Mouse (Mus musculus) frontal cortex, postnatal 10 days (tissue): ENCODE results near the gene Adprm.
A peak's percentile ranks its signal among the peaks of the same experiment; 100 is the strongest.
"Not testable (repeated sequence)": the region's sequence is repeated elsewhere in the genome, so short reads cannot be mapped to it uniquely, and the experiment has no call there.

Experiments
- DNase-seq, 2 experiments: peaks; one replicate each; pipeline ENCODE4 v3.0.0; 2022; ENCODE audit warnings: low spot score in 2 of 2, mixed read lengths in 1 of 2

Adprm gene

DNA sequence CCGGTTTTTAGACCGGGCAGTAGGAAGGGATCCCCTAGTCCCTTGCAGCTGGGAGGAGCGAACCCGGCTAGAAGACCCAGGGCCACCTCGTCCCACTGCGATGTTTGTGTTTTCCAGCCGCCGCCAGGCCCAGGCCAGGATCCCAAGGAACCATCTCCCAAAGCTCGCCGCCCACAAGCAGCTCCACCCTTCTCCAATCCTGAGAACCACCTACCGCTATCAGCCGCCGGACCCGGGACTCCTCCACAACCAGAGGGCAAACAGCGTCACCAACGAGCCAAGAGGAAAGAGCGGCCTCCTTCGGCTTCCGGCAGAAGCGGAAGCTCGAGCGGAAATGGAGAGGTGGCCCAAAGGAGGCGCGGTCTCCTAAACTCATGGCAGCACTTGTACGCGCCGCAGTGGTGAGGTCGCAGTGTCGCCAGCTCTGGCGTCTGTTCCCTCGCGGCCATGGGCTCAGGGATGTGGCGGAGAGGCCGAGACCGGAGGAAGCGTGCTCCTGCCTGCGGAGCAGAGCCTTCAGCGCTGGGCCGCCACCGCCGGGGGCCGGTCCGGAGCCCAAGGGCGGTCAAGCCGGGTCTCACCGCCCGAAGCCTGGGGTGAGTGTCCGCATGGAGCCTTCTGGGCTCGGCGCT is at the start of gene Adprm, which contains the start of gene Sco1:
Gene Adprm (minus strand): TSS at position 274 of the 632 bp plus-strand sequence.
Gene Sco1 (plus strand): TSS at position 350 of the 632 bp plus-strand sequence.
- DNase-seq, result peak; percentile 71 to 88

DNA sequence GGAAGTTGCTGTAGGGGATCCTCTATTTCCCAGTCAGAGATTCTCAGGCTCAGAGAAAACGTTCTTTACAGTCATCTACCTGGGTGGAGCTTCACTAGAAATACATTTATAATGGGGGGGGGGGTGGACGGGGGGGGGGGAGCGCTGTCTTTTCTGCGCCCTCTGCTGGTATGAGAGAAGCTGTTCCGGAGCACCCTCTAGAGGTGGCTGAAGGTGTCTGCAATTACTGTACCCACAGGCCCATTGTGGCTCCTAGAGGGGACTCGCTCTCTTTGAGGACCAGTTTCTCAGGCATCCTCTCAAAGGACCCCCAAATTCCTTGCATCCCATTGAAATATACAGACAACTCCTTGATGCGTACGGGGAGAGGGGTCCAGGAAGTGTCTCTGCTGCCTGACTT is 49.3 kb upstream of the Adprm start:
- DNase-seq, result no peak

DNA sequence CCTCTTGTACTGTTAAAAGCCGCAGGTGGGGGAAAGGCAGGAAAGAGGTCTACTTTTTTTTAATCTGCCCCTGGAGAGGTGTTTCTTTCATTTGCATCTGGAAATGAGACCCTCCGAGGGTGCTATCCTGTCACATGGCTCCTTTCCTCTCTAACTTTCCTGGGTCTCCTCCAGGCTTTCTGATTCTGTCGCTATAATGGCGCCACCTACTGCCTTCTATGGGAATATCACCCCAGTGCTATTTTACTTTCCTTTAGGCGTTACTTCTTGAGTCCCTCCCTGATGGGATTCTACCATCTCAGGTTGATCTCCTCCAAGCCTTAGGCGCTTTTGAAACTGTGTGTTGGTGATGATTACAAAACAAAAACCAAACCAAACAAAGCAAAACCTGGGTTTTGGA is 47.8 kb upstream of the Adprm start:
- no peak for DNase-seq

DNA sequence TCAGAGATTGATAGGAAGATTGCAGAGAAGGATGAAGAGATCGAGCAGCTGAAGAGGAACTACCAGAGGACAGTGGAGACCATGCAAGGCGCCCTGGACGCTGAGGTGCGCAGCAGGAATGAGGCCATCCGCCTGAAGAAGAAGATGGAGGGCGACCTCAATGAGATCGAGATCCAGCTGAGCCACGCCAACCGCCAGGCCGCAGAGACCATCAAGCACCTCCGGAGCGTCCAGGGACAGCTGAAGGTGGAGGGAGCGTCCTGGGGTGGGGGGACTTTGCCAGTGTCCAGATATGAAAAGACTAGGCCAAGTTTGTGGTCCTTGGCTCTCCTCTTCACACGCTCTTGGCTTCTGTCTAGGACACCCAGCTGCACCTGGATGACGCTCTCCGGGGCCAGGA is 46.8 kb upstream of the Adprm start:
- DNase-seq, result no peak

DNA sequence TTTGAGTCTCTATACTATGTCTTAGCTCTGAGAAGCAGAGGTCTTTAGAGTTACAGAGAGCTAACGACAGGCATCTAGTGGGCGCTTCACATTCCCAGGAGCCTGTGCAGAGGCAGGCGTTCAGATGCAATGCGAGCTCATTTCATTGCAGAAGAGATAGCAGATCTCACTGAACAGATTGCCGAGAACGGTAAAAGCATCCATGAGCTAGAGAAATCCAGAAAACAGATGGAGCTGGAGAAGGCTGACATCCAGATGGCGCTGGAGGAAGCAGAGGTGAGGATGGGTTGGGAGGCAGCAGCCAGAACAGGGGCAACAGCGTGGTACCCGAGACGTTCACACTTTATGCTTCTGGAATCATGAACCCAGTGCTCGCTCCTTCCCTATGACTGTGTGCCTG is 46.0 kb upstream of the Adprm start:
- DNase-seq, result peak in 1 of 2 experiments; percentile 37

DNA sequence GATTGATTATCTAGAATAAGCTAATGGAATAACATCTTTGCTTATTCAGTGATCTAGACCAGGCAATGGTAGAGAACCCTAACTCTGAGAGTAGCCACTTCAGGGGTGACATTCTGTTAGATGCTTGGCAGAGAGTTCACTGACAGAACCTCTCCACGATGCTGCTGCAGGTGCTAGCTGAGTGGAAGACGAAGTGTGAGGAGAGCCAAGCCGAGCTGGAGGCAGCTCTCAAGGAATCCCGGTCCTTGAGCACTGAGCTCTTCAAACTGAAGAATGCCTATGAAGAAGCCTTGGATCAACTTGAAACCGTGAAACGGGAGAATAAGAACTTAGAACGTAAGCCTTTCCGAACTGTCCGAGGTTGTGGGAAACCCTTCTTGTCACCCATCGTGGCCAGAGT is 45.3 kb upstream of the Adprm start:
- no peak for DNase-seq

DNA sequence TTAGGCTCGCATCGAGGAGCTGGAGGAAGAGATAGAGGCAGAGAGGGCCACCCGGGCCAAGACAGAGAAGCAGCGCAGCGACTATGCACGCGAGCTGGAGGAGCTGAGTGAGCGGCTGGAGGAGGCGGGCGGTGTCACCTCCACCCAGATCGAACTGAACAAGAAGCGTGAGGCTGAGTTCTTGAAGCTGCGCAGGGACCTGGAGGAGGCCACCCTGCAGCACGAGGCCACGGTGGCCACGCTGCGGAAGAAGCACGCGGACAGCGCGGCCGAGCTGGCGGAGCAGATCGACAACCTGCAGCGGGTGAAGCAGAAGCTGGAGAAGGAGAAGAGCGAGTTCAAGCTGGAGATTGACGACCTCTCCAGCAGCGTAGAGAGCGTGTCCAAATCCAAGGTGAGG is 42.1 kb upstream of the Adprm start:
- no peak for DNase-seq

DNA sequence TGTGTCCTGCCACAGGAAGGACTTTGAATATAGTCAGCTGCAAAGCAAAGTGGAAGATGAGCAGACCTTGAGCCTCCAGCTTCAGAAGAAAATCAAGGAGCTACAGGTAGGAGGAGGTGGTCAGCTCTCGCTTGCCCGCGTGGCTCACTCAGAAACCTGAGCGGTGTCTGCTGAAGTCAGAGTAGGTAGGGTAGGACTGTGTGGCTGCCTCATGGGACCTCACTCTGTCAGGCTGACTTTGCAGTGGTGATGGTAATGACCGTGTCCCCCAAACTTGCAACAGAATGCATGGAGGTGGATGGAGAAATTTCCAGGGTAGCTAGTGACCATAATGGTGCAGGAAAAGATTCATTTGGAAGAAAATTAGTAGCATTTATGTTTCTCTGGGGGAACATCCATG is 41.3 kb upstream of the Adprm start:
- no peak for DNase-seq

DNA sequence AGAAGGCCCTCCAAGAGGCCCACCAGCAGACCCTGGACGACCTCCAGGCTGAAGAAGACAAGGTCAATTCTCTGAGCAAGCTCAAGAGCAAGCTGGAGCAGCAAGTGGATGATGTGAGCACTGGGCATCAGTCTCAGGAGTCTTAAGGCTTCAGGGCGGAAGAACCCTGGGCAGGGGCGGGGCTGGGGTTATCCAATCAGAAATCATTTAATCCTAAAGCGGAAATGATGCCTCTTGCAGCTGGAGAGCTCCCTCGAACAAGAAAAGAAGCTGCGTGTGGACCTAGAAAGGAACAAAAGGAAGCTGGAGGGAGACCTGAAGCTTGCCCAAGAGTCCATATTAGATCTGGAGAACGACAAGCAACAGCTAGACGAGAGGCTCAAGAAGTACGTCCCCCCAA is 40.8 kb upstream of the Adprm start:
- DNase-seq, result no peak

DNA sequence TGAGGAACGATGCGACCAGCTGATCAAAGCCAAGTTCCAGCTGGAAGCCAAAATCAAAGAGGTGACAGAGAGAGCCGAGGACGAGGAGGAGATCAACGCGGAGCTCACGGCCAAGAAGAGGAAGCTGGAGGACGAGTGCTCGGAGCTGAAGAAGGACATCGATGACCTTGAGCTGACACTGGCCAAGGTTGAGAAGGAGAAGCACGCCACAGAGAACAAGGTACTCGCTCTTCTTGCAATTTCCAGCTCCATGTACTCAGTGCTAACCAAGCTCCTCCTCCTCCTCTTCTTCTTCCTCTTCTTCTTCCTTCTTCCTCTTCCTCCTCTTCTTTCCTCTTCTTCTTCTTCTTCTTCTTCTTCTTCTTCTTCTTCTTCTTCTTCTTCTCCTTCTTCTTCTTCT is 40.0 kb upstream of the Adprm start:
- not testable (repeated sequence) for DNase-seq

DNA sequence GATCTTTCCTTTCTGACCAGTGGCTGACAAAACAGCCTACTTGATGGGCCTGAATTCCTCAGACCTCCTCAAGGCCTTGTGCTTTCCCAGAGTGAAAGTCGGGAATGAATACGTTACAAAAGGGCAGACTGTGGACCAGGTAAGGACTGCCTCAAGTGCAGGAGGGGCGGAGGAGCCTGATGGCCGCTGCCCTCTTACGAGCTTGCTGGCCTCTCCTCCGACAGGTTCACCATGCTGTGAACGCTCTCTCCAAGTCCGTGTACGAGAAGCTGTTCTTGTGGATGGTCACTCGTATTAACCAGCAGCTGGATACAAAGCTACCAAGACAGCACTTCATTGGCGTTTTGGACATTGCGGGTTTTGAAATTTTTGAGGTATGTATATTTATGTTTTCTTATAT is 34.8 kb upstream of the Adprm start:
- no peak for DNase-seq

DNA sequence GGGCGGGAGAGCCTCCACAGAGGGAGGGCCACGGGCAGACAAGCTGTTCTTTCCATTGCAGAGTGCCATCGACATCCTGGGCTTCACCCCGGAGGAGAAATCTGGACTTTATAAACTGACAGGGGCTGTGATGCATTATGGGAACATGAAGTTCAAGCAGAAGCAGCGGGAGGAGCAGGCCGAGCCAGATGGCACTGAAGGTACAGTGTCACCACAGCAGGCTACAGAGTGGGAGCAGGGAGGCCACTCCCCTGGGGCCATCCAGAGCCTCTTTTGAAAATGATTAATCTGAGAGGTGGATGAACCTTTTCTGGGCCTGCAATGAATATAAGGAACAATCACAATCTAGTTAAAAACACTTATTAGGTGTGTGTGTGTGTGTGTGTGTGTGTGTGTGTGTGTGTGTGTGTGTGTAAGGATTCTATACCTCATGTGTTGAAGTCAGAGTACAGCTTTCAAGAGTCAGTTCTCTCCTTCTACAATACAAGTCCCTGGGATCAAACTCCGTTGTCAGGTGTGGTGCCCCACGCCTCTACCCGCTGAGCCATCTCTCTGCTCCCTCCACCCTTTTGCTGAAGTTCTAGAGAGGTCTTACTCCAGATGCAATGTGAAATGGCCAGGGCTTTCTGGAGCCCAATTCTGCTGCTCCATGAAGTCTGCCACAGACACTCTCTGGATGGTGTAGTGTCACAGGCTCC is 34.2 kb upstream of the Adprm start:
- DNase-seq, result no peak

DNA sequence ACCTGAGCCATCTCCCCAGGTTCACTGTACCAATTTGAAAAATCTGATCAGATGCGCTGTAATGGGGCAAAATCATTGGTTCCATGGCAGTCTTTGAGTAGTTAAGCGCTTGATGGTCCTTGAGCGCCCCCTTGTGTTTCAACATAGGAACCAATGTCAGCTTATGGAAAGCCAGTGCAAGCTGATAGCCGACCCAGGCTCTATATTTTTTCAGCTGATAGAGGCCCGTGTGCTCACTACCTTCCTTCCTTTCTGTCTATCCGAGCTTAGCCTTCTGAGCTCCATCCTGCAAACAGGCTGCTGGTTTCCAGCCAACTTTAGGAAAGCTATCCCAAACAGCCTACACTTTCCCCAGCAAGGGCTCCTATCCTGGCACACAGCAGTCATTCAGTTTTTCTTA is 33.1 kb upstream of the Adprm start:
- DNase-seq, result peak in 1 of 2 experiments; percentile 61

DNA sequence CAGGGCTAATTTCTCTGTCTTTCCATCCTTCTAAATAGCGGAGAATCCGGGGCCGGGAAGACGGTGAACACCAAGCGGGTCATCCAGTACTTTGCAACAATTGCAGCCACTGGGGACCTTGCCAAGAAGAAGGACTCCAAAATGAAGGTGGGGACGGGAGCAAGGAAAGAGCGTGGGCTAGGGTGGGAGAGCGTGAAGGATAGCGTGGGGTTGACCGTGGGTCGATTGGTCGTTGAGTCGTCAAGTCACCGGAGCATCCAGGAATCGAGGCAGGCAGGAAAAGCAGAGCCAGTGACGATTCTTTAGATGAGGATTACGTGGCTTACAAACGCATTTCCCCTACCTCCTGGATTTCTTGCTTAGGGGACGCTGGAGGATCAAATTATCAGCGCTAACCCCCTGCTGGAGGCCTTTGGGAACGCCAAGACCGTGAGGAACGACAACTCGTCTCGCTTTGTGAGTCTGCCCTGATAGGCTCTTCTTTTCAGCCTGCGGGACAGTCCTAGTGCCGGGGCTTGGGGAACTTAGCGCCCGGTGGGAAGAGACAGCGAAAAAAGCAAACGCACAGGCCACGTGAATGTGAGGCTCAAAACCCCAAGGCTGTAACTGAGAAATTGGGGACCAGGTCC is 31.4 kb upstream of the Adprm start:
- no peak for DNase-seq

DNA sequence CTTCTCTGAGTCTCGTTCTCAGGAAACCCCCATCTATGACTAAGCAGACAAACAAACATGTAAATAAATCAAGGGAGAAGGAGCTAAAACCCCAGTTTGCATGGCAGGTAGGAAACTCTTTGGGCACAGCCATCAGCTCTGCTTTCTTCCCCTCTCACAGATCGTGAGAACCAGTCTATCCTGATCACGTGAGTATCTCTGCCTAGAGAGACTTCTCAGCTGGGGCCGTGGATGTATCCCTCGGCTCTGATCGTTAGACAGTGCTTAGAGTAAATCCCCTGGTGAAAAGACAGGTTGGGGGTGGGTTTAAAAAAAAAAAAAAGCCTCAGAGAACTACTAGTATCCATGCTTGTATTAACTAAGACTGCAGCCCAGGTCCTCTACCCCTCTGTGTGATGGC is 30.8 kb upstream of the Adprm start:
- DNase-seq, result no peak

DNA sequence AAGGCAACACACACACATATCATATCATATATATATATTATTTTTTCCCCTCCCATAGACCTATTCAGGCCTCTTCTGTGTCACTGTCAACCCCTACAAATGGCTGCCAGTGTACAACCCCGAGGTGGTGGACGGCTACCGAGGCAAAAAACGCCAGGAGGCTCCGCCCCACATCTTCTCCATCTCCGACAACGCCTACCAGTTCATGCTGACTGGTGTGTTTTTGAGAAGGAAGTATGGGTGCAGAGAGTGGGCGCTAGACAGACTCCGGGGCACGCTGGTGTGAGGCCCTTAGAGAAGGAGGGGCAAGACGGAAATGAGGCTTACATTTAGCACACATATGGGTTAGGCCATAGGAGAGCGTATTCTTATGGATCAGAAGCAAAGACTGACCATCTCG is 30.4 kb upstream of the Adprm start:
- DNase-seq, result no peak

DNA sequence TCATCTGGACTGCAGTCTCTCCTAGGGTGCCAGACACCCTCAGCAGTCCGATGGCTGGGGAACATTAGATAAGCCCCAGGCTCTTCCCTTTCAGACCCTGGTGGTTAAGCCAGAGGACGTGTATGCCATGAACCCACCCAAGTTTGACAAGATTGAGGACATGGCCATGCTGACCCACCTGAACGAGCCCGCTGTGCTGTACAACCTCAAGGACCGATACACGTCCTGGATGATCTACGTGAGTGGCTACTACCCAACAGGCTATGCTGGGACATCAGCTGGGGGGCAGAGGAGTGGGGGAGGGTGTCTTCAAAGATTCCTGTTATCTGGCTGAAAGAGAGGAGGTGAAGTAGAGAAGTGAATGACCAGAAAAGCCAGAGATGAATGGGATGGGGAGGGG is 29.8 kb upstream of the Adprm start:
- no peak for DNase-seq

DNA sequence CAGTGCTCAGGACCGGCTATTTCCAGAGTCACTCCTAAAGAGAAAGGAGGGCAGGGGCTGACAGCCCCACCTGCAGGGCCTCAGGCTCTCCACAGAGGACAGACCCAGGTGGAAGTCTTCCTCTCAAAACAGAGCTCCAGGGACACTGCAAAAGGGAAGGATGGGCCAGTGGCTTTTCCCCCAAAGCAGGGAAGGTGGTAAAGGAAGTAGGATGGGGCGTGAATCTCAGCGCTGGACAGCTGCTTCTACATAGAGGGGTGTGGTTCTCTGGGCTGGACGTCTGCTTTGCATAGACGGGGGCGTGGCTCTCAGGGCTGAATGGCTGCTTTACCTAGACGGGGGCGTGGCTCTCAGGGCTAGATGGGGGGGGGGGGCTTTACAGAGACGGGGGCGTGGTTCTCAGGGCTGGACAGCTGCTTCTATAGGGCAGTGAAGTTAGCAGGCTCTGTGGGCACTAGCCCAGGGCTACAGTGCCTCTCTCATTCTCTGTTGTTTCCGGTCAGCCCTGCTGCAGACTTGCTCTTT is 28.8 kb upstream of the Adprm start:
- no peak for DNase-seq

DNA sequence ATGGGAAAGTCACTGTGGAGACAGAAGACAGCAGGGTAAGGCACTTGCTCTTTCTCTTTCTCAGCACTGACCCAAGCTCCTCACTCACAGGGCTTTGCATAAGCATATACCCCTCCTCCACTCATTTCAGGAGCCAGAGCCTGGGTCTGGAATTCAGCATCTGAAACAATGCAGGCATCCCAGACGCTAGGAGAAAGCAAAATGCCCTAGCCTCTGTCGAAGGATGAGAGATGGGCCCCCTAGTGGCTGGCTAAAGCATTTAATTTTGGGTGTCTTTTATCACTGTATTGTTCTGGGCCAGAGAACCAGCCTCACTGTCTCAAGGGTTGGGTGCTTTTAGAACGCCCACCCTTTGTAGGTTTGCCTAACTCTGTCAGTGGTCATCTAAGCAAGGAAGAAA is 27.8 kb upstream of the Adprm start:
- peak in 1 of 2 experiments; percentile 29 for DNase-seq

DNA sequence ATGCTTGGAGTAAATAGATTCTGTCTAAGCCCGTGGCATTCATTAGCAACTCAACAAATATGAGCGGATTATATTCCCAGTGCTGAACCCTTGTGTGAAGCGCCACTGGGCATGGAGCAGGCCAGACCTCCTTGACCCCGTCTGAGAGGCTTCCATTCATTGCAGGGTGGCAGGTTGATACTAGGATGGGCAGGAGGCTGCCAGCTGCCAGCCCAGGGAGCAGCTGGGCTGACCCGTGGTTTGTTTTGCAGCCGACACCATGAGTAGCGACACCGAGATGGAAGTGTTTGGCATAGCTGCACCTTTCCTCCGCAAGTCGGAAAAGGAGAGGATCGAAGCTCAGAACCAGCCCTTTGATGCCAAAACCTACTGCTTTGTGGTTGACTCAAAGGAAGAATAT is 27.3 kb upstream of the Adprm start:
- no peak for DNase-seq

DNA sequence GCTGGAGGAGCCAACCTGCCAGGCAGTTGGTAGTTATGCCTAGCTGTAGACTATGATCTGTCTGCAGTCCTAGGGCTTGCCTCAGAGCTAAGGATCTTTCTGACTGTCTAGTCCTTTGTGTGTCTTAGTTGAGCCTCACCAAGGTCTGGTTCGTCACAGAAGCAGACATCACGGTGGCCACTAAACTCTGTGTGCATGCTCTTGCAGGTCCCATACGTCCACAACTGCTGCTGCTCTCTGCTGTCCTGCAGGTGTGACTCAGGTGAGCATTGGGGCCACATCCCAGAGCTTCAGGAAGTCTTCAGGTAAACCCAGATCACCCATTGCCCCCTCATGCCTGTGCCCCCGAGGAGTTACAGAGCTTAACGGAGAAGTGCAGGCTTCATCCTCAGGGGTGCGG is 26.5 kb upstream of the Adprm start:
- DNase-seq, result no peak

DNA sequence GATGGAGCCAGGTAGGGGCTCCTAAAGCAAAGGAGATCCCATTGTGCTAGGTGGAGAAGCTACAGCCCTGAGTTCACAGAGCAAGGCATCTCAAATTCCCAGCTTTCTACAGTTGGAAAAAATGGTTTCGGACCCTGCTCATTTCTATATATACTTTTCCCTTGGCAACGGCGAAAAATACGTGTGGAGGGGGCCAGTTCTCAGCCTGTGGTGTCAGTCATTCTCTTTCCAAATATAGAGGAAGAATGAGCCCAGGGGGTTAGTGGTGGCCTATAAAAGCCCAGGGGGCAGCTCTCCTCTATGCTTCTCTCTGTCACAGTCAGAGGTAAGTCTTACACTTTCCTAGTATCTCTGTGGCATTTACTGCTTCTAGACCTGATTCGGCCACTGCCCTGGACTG is 25.6 kb upstream of the Adprm start, which contains the start of gene Myh3:
Gene Myh3 (plus strand): TSS at position 301 of the 400 bp plus-strand sequence.
- no peak for DNase-seq

DNA sequence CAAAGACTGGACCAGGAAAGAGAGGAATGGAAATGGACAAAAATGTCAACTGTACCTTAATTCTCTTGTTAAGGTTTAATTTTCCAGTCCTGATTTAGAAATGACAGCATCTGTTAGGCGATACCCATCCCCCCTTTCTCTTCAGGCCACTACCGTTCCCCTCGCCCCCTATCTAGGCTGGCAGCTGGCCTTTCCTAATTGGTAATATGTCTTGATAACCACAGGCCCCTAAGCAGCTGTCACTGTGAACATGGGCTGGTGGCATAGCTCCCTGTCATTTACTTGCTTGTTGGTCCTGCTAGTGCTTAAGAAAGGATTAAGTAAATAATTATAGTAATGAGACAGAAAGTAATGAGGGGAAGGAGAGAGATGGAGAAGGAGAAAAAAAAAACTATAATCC is 25.0 kb upstream of the Adprm start:
- DNase-seq, result no peak
